Mouse (Mus musculus) c-Kit-negative CD71-positive TER-119-positive erythroid progenitor cells, embryonic 14.5 days (primary cell): ENCODE results near the gene Rnpepl1.

ENCODE experiments used
- DNase-seq: peaks from one replicate; pipeline ENCODE4 v3.0.0-alpha.2; 2013; ENCODE audit warnings: low read depth, low spot score

Rnpepl1 gene

GRCm38 (mm10) chr1:92906779-92907631, 3.6 kb upstream of the Rnpepl1 start, which contains the start of gene Dusp28:
Gene Dusp28 (plus strand): TSS chr1:92906981.
- DNase-seq = peak; percentile 79

GRCm38 (mm10) chr1:92907632-92908360, 2.8 kb upstream of the Rnpepl1 start:
- DNase-seq = no peak

- DNase-seq = no peak
Measured at GRCm38 (mm10) chr1:92908664-92909063, 1.9 kb upstream of the Rnpepl1 start.

GRCm38 (mm10) chr1:92909068-92909467, 1.5 kb upstream of the Rnpepl1 start:
- DNase-seq = no peak

- no peak for DNase-seq
Measured at GRCm38 (mm10) chr1:92910925-92911720, 540 bp downstream of the Rnpepl1 start.

GRCm38 (mm10) chr1:92911721-92912138, 1.1 kb downstream of the Rnpepl1 start:
- no peak for DNase-seq

- DNase-seq = no peak
Measured at GRCm38 (mm10) chr1:92912286-92912685, 1.7 kb downstream of the Rnpepl1 start.

GRCm38 (mm10) chr1:92914239-92914638, 3.7 kb downstream of the Rnpepl1 start:
- DNase-seq = no peak

GRCm38 (mm10) chr1:92914993-92915392, 4.4 kb downstream of the Rnpepl1 start:
- no peak for DNase-seq

- no peak for DNase-seq
Measured at GRCm38 (mm10) chr1:92916725-92917124, 6.1 kb downstream of the Rnpepl1 start.

GRCm38 (mm10) chr1:92919151-92919550, 8.6 kb downstream of the Rnpepl1 start:
- DNase-seq = no peak

- DNase-seq = no peak
Measured at GRCm38 (mm10) chr1:92919775-92920174, 9.2 kb downstream of the Rnpepl1 start.

GRCm38 (mm10) chr1:92920474-92921200, 10.1 kb downstream of the Rnpepl1 start:
- no peak for DNase-seq

- no peak for DNase-seq
Measured at GRCm38 (mm10) chr1:92921496-92921895, 10.9 kb downstream of the Rnpepl1 start.

GRCm38 (mm10) chr1:92930171-92930706, 19.7 kb downstream of the Rnpepl1 start:
- DNase-seq = no peak

- DNase-seq = no peak
Measured at GRCm38 (mm10) chr1:92933611-92934010, 23.0 kb downstream of the Rnpepl1 start.

GRCm38 (mm10) chr1:92934182-92934827, 23.7 kb downstream of the Rnpepl1 start, which contains the start of gene Capn10:
Gene Capn10 (plus strand): TSS chr1:92934376.
- DNase-seq = peak; percentile 87

- DNase-seq = no peak
Measured at GRCm38 (mm10) chr1:92935054-92935962, 24.7 kb downstream of the Rnpepl1 start.

GRCm38 (mm10) chr1:92935977-92936376, 25.4 kb downstream of the Rnpepl1 start:
- no peak for DNase-seq
